Mouse (Mus musculus) CD4-positive, CD25-positive, alpha-beta regulatory T cell, adult 9 weeks (primary cell): ENCODE data around the gene Olfr1502. TPM values are rescaled to one million over a fixed set of nuclear protein-coding genes. Genes with fewer than 3 reads are reported as not detected.

ENCODE experiments used
- polyA plus RNA-seq: library from polyadenylated mRNA; unstranded; fragments of 100-300 nt; shearing (Covaris generic); gene quantifications from one replicate; pipeline ENCODE4 v1.2.1, GENCODE M21; 2017

Olfr1502 gene
- polyA plus RNA-seq: not detected

DNA sequence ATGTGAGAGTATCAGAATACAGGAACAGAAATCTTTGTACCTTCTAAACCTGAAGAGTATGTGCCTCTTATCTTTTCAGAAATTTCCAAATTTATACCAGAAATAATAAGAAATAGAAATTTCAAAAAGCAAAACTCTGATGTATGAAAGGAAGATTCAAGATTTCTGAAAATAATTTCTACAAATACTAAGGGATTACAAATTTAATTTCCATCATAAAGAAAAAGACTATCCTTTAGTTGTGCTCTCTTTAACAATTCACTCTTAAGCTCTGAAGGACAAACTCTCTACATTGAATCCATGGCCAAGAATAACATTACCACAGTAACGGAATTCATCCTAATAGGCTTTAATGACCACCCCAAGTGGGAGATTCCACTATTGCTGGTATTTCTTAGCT, at the start of gene Olfr1502:
TSS of gene Olfr1502 (plus strand) at position 301 of the 400 bp plus-strand sequence.

DNA sequence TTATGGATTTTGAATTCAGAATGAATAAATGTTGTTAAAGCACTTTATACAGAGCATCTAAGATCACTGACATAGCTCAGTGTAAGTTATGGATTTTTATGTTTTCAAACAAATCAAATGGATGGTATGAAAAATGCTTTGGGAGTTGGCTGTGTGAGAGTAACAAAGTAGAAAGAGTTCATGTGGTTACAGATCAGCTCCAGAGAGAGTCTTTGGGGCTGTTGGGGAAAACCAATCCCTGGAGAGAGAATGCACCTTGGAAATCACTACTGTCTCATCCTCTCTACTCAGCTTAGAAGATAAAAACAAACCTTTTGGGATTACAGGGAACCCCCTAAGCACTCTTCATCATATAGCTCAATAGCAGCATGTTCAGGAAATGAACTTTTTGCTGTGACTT, 42.2 kb upstream of the Olfr1502 start, which contains the start of gene Olfr1499:
TSS of gene Olfr1499 (minus strand) at position 101 of the 400 bp plus-strand sequence.

DNA sequence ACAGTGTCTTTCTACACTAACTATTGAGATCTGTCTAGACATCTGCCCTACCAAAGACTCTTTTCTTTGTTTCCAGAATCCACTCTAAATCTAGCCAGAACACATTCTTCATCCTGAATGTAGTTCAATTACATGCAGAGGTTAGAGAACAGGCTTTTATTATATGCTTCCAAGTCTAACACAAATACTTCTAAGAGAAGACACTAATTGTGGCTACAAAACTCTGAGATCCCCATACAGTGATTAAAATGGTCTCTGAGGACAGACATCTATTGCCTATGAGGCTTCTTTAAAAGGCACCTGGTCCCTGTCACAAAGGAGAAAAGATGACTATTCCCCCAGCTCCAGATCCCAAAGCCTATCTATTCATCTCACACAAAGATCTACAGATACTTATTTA, 31.2 kb upstream of the Olfr1502 start, which contains the start of gene Olfr1500:
TSS of gene Olfr1500 (minus strand) at position 101 of the 400 bp plus-strand sequence.

DNA sequence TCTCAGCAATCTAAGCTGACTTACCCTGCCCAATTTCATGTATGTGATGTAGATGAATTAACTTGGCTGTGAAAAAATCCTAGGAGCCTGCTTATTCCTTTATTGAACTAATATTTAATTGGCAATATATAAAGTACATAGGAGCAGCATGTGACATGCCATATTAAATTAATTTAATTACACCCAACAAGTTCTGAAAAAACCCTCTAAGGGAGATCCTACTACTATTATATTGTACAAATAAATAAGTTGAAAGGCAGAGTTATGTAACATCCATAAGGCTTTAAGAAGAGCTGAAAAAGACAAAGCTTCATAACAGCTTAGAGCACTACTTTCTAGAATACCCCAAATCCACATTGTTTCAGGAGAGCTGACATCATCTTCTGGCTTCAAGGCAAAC, 11.0 kb upstream of the Olfr1502 start, which contains the start of gene Olfr1501:
TSS of gene Olfr1501 (minus strand) at position 101 of the 400 bp plus-strand sequence.

DNA sequence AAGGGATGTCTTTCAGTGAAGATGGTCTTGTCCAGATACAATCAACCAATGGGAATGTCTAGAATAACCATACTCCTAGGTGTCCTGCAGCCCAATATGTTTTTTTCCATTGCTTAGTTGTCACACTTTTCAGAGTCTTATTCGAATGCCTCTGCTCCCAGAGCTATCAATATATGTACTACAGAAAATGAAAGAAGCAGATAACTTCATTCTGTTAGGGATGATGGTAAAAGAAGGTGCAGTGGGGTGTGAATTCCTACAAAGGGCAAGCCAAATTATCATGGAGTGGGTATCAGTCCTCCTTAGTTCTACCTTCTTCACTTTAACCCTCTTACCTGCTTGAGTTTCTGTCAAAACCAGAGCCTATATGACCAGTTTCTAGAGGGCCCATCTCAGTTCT, 36.2 kb downstream of the Olfr1502 start, which contains the start of gene Olfr1504:
TSS of gene Olfr1504 (minus strand) at position 101 of the 400 bp plus-strand sequence.

Other genes starting within 250 kb of the Olfr1502 start
- gene Olfr1487, start 244.4 kb upstream of the Olfr1502 start, polyA plus RNA-seq: not detected
- not detected for gene Olfr1489, start 230.2 kb upstream of the Olfr1502 start, polyA plus RNA-seq
- gene Olfr1490, start 210.7 kb upstream of the Olfr1502 start, polyA plus RNA-seq: not detected
- gene Olfr1491, start 164.5 kb upstream of the Olfr1502 start, polyA plus RNA-seq: not detected
- not detected for gene Olfr1493-ps1, start 138.5 kb upstream of the Olfr1502 start, polyA plus RNA-seq
- not detected for gene Olfr1494, start 122.1 kb upstream of the Olfr1502 start, polyA plus RNA-seq
- not detected for gene Olfr1495, start 97.2 kb upstream of the Olfr1502 start, polyA plus RNA-seq
- gene Olfr1496, start 83.9 kb upstream of the Olfr1502 start, polyA plus RNA-seq: not detected
- gene Olfr1497, start 63.6 kb upstream of the Olfr1502 start, polyA plus RNA-seq: not detected
- gene Olfr1499, start 42.3 kb upstream of the Olfr1502 start, polyA plus RNA-seq: not detected
- gene Olfr1500, start 31.3 kb upstream of the Olfr1502 start, polyA plus RNA-seq: not detected
- gene Olfr1501, start 11.1 kb upstream of the Olfr1502 start, polyA plus RNA-seq: not detected
- not detected for gene Olfr1504, start 36.1 kb downstream of the Olfr1502 start, polyA plus RNA-seq
- gene Olfr1505, start 51.7 kb downstream of the Olfr1502 start, polyA plus RNA-seq: not detected